16 mouse cellular contexts compared by ENCODE assay signal in the genomic region with DNA sequence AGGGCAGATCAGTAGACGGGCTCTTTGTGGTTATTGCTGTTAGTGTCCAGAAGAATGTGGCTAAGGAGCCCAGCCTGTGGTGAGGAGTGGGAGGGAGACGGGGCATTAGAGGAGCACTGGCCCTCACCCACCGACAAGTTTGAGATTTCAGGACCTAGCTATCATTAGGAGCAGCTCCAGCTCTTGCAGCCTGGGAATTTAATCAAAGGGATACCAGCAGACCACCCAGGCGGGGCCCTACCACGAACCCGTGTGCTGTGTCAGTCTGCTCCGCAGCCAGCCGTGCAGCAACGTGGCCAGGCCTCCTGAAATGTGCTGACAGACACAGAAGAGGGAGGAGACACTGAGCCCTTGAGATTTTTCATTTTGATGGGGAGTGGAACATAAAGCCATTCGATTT.
A peak's percentile ranks its signal among the peaks of the same experiment; 100 is the strongest.
DNase-seq lines count a peak whose midpoint lies in the region; ATAC-seq and TF ChIP-seq lines count a peak whose summit lies in the region.
"Had no signal": no experiment of that assay in that cellular context is flagged by ENCODE, and none has a peak within 500 bp of the region (broad histone marks: within the 10 kb centered on the region; RNA-seq: fewer than 3 reads in every experiment).

No protein-coding gene starts in this region.

- TF ChIP-seq POLR2A in heart, adult 2 months (IDR thresholded peaks at IDR 0.05; ENCODE audit: insufficient read depth, low read depth, low read length), result no peak

- H3K9me3 ChIP-seq in heart, embryonic 11.5 days (replicated peaks; ENCODE audit: control insufficient read depth, low read length), result no peaks in the 10 kb centered on the region
- no peaks in the 10 kb centered on the region for H3K9me3 ChIP-seq in liver, postnatal 0 days (ENCODE audit: low read length)
- no peaks in the 10 kb centered on the region for H3K9me3 ChIP-seq in embryonic facial prominence, embryonic 12.5 days
- H3K9me3 ChIP-seq: neural tube, embryonic 15.5 days had no signal

- 0 out of 2 replicates have a peak, but pooled peaks have one; percentile 22 for ATAC-seq in heart, embryonic 11.5 days (replicated peaks; ENCODE audit: insufficient number of reproducible peaks, low FRiP score, low TSS enrichment)
- no peak for ATAC-seq in liver, postnatal 0 days
- ATAC-seq in embryonic facial prominence, embryonic 12.5 days (ENCODE audit: insufficient number of reproducible peaks, insufficient read depth, low FRiP score, low TSS enrichment), result no peak
- peak; percentile 46; the same call in 1 of the 2 replicates for ATAC-seq in megakaryocyte progenitor cell, adult 5-6 weeks (replicated peaks; ENCODE audit: poor library complexity)

- no peak for DNase-seq in heart, adult 2 months
- peak; percentile 16 for DNase-seq in liver
- no peak for DNase-seq in liver, postnatal 0 days
- no peak for DNase-seq in thymus, postnatal 14 days
- no peak for DNase-seq in urinary bladder, postnatal 4 days (ENCODE audit: low spot score in 2 of 2)
- DNase-seq: cerebellum, adult 9-11 months; heart, adult 18-20 months; kidney, adult 2 months; midbrain, embryonic 14.5 days; right cerebral cortex, postnatal 14 days; thymus, postnatal 4 days had no signal

- no peak overlapping the region for H3K9ac ChIP-seq in heart, embryonic 11.5 days (ENCODE audit: low read depth, low read length)
- no peak overlapping the region for H3K9ac ChIP-seq in heart, adult 2 months (ENCODE audit: low read depth, low read length)
- no peak overlapping the region for H3K9ac ChIP-seq in liver, postnatal 0 days (replicated peaks)
- H3K9ac ChIP-seq in embryonic facial prominence, embryonic 12.5 days, result no peak overlapping the region
- H3K9ac ChIP-seq: liver, embryonic 14.5 days; neural tube, embryonic 15.5 days had no signal

- H3K4me1 ChIP-seq in heart, embryonic 11.5 days (ENCODE audit: control insufficient read depth, insufficient read depth, low read length), result peaks cover 9% of the 10 kb centered on the region; the same call in 1 of the 2 replicates
- no peaks in the 10 kb centered on the region for H3K4me1 ChIP-seq in heart, adult 2 months (ENCODE audit: control insufficient read depth, insufficient read depth, low read length)
- no peaks in the 10 kb centered on the region for H3K4me1 ChIP-seq in liver, postnatal 0 days (ENCODE audit: insufficient read depth)
- H3K4me1 ChIP-seq in embryonic facial prominence, embryonic 12.5 days, result peaks cover 10% of the 10 kb centered on the region; the same call in 1 of the 2 replicates
- H3K4me1 ChIP-seq: neural tube, embryonic 15.5 days had no signal

- H3K4me3 ChIP-seq in heart, embryonic 11.5 days (ENCODE audit: low read depth, low read length), result no peak overlapping the region
- H3K4me3 ChIP-seq in heart, adult 2 months, result no peak overlapping the region
- no peak overlapping the region for H3K4me3 ChIP-seq in liver, postnatal 0 days (ENCODE audit: low read depth, low read length)
- H3K4me3 ChIP-seq in embryonic facial prominence, embryonic 12.5 days, result no peak overlapping the region
- H3K4me3 ChIP-seq: neural tube, embryonic 15.5 days had no signal

- H3K36me3 ChIP-seq in heart, embryonic 11.5 days (ENCODE audit: control insufficient read depth, insufficient read depth, low read length), result 0 out of 2 replicates have a peak, but pooled peaks cover 3% of the 10 kb centered on the region
- H3K36me3 ChIP-seq in heart, adult 2 months (ENCODE audit: control insufficient read depth, insufficient read depth, low read length), result no peaks in the 10 kb centered on the region
- H3K36me3 ChIP-seq in liver, postnatal 0 days (replicated peaks; ENCODE audit: insufficient read depth, low read length), result peaks cover 10% of the 10 kb centered on the region
- H3K36me3 ChIP-seq in embryonic facial prominence, embryonic 12.5 days, result no peaks in the 10 kb centered on the region
- H3K36me3 ChIP-seq: neural tube, embryonic 15.5 days had no signal

- H3K79me2 ChIP-seq in heart, adult 2 months (replicated peaks; ENCODE audit: control insufficient read depth, insufficient read depth, low read length), result no peaks in the 10 kb centered on the region

- no peaks in the 10 kb centered on the region for H3K27me3 ChIP-seq in heart, embryonic 11.5 days (ENCODE audit: control insufficient read depth, insufficient read depth, low read length)
- no peaks in the 10 kb centered on the region for H3K27me3 ChIP-seq in heart, adult 2 months (ENCODE audit: control insufficient read depth, insufficient read depth, low read length)
- no peaks in the 10 kb centered on the region for H3K27me3 ChIP-seq in liver, postnatal 0 days (ENCODE audit: insufficient read depth, low read length)
- no peaks in the 10 kb centered on the region for H3K27me3 ChIP-seq in embryonic facial prominence, embryonic 12.5 days
- H3K27me3 ChIP-seq: neural tube, embryonic 15.5 days had no signal

- H3K27ac ChIP-seq in heart, embryonic 11.5 days (ENCODE audit: low read depth, low read length), result 0 out of 2 replicates have a peak overlapping the region, but pooled peaks have one; percentile 1
- no peak overlapping the region for H3K27ac ChIP-seq in heart, adult 2 months
- H3K27ac ChIP-seq in liver, postnatal 0 days (ENCODE audit: low read depth), result no peak overlapping the region
- H3K27ac ChIP-seq in embryonic facial prominence, embryonic 12.5 days, result 0 out of 2 replicates have a peak overlapping the region, but pooled peaks have one; percentile 36
- H3K27ac ChIP-seq: liver, embryonic 14.5 days; neural tube, embryonic 15.5 days had no signal

- intact Hi-C loops in heart, adult 2 months (cut with DNase I), result no loop called here

- TF ChIP-seq EP300 in heart, adult 2 months (IDR thresholded peaks at IDR 0.05; ENCODE audit: insufficient read depth, low read depth, low read length), result no peak
- TF ChIP-seq EP300 in liver, postnatal 0 days (IDR thresholded peaks at IDR 0.05; ENCODE audit: low read depth), result no peak

- 0 out of 2 replicates have a peak overlapping the region, but pooled peaks have one; percentile 16 for H3K4me2 ChIP-seq in heart, embryonic 11.5 days
- H3K4me2 ChIP-seq in liver, postnatal 0 days (ENCODE audit: low read depth, low read length), result no peak overlapping the region
- no peak overlapping the region for H3K4me2 ChIP-seq in embryonic facial prominence, embryonic 12.5 days (replicated peaks)
- H3K4me2 ChIP-seq: neural tube, embryonic 15.5 days had no signal

- 23% methylated on average over 10 of the region's 10 CpGs for WGBS in heart, embryonic 11.5 days (ENCODE audit: insufficient replicate concordance)
- 64% methylated on average over 10 of the region's 10 CpGs for WGBS in heart, adult 2 months
- 47% methylated on average over 10 of the region's 10 CpGs for WGBS in liver, postnatal 0 days (ENCODE audit: insufficient replicate concordance)
- WGBS in embryonic facial prominence, embryonic 12.5 days, result 45% methylated on average over 10 of the region's 10 CpGs

- no peak for TF ChIP-seq CTCF in heart, adult 2 months (IDR thresholded peaks at IDR 0.05)
- TF ChIP-seq CTCF in liver, postnatal 0 days (IDR thresholded peaks at IDR 0.05; ENCODE audit: low read depth), result no peak

Comparison
In these comparisons a context has a peak if more than half of its experiments do, and no peak if none do; other contexts are left out.
1. H3K27ac ChIP-seq: peak in heart, embryonic 11.5 days (single experiment) and embryonic facial prominence, embryonic 12.5 days (single experiment); none in heart, adult 2 months (single experiment) and liver, postnatal 0 days (single experiment).
2. ATAC-seq: peak in heart, embryonic 11.5 days (single experiment) and megakaryocyte progenitor cell, adult 5-6 weeks (single experiment); none in liver, postnatal 0 days (single experiment) and embryonic facial prominence, embryonic 12.5 days (single experiment).